Mouse (Mus musculus) left cerebral cortex, postnatal 25 days (tissue): ENCODE data around the gene Itsn2. TPM values are rescaled to one million over a fixed set of nuclear protein-coding genes. Genes with fewer than 3 reads are reported as not detected.
"Not testable (repeated sequence)": the region's sequence is repeated elsewhere in the genome, so short reads cannot be mapped to it uniquely, and the experiment has no call there.

Experiments
- DNase-seq, 2 experiments: peaks; one replicate each; pipeline ENCODE4 v3.0.0; 2022; ENCODE audit warnings: low spot score in 2 of 2, mixed read lengths in 1 of 2
- intact Hi-C: fragments of 180-260 bp; cut with DNase I; formaldehyde crosslinking; loops from one replicate; pipeline ENCODE4 v1.15.1; 2025
- total RNA-seq, 2 experiments: library from RNA; stranded (reverse); gene quantifications; 2 replicates each; pipeline ENCODE4 v1.2.3; 2021

The Itsn2 gene
- total RNA-seq: 10 to 100 TPM; 65.5 to 69.6 TPM

DNA sequence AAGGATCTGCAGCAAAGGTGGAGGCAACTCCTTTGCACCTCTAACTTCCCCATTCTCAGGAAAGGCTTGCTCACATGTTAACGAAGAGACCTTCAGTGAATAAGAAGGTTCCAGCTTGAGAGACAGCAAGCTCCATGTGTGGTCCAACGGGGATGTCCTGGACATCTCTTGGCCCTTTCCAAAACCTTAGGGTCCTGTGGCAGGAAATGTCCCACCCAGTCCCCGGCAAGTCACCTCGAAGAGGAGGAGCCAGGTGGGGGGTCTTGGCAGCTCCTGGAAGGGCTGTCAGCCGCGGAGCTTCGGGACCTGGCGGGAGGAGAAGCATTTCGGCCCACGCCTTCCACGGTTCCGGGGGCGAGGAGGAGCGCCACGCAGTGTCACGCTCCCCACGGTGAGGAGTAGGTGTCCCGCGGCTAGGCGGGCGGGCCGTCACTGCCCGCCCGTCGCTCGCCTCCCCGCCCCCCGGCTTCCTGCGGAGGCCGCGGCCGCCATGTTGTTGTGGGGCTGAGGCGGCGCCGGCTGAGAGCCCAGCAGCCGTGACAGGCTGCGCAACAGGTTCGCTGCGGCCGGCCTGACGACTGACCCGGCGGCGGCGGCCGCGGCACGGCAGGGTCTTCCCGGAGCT lies at the start of gene Itsn2, which contains the start of gene Gm3625:
Gene Itsn2, plus strand, starts transcription at position 98 of the 625 bp plus-strand sequence.
Gene Gm3625, minus strand, starts transcription at position 387 of the 625 bp plus-strand sequence.
- DNase-seq: peak; percentile 71 to 79
- intact Hi-C loops: loop anchor here (5.0 kb wide), 2 partner anchors 115 to 325 kb away; partner anchors contain the start of genes Atad2b and Ncoa1

DNA sequence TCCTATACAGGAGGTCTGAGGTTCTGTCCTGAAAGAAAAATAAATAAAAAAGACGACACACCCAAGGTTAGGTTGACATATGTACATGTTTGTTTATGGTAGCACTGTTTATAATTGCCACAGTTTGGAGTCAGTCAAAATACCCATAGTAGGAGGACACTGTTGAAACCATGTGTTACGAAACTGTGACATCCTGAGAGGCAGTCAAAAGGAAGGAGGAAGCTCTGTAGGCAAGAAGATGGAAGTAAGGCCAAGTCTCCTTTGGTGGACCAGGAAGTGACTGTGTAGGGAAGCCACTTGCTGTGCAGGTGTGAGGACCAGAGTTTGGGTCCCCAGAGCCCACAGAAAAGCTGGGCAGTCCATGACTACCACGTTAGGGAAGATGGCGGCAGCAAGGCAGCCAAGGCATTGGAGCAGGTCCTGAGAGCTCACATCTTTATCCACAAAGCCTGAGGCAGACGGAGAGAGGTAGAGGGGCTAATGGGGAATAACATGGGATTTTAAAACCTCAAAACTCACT lies 48.0 kb upstream of the Itsn2 start:
- DNase-seq: no peak
- intact Hi-C loops: loop anchor here (10.0 kb wide), 1 partner anchor 270 kb away; no protein-coding TSS in a partner anchor

DNA sequence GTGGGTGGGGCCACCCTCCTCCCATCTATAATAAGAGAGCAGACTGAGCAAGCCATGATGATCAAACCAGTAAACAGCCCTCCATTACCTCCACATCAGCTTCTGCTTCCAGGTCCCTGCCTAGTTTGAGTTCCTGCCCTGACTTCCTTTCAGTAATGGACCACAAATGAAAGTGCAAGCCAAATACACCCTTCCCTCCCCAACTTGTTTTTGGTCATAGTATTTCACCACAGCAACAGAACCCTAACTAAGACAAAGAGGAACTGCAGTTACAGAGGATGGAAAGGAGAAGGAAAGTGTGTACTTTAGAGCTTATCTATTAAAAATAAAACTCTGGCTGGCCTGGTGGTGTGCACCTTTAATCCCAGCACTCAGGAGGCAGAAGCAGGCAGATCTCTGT lies 47.0 kb upstream of the Itsn2 start:
- intact Hi-C loops: loop anchor here (5.0 to 10.0 kb wide), 4 partner anchors 68 to 438 kb away; partner anchors contain the start of genes Cenpo, Ncoa1 and Ptrhd1
- DNase-seq: no peak

DNA sequence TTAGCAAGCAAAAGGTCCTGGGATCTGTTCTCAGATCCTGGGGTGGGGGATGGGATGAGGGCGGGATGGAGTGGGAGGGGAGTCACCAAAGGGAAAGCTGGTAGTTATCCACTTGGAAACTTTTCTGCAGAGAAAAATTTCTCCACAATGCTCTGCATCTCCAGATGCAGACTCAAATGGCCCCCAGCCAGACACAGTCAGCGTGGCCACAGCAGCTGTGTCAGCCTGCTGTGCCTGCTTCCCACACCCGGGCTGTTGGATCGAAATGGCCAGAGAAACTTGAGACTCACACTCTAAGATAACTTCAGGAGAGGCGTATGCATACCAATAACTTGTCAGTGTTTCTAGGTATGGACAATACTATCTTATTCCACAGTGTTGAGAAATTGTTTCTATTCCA lies 45.9 kb upstream of the Itsn2 start:
- intact Hi-C loops: loop anchor here (5.0 to 10.0 kb wide), 4 partner anchors 69 to 439 kb away; partner anchors contain the start of genes Cenpo, Ncoa1 and Ptrhd1
- DNase-seq: no peak

DNA sequence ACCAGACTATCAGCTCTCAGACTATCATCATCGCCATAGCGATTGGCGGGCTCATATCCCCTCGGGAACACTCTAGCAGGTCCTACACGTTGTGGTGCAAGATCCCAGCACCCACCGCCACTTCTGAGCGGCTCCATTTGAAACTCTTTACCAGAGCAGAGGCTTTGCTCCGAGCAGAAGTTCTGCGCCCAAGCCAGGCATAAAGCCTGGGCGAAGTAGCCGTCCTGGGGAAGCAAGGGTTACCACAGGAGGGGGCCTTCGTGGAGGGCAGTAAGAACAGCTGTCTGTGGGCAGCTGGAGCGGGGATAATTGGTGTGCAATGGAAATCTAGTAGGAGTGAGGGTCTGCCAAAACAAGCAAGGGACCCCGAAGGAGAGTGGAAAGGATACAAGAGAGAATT lies 44.9 kb upstream of the Itsn2 start:
- intact Hi-C loops: loop anchor here (5.0 to 10.0 kb wide), 4 partner anchors 70 to 440 kb away; partner anchors contain the start of genes Cenpo, Ncoa1 and Ptrhd1
- DNase-seq: no peak

DNA sequence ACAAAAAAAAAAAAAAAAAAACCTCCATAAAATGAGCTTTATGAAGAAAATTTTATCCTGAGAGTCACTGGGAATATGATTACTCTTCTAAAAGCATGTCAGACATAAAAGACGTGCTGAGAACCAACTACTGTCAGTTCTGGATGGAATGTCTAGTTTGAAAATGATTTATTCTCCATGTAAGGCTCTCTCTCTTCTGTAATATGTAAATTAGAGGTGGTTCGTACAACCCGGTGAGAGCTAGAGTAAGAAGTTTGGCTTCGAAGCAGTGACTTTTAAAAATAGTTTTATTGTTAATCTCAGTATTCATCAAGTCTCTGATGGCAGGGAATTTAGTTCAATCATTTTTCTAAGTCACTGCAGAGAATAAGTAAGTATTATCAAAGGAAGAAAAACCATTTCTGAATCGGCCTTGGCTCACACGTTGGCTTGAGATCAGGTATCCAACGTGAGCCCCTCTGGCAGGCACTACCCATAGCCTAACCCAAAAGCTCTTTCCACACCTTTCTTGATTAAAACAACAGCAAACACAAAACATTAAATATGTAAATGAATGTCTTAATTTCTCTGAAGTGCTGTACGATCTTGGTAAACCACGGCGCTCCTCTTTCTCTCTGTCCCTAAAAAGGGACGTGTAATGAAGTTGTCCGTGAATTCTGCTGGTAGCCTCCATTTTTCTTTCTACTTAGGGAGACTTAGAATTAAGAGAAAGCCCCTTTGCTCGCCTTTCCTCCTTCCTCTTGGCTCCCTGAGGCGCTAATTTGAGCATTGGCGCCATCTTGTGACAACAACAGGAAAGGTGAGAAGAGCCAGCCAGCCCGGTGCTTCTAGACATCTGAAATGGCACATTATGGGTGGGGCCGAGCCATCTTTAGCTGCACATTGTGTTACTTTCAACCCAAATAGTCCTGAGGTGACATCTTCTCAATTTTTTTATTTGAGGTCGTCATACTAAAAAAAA lies 44.1 kb upstream of the Itsn2 start:
- intact Hi-C loops: loop anchor here (5.0 to 10.0 kb wide), 4 partner anchors 71 to 441 kb away; partner anchors contain the start of genes Cenpo, Ncoa1 and Ptrhd1

DNA sequence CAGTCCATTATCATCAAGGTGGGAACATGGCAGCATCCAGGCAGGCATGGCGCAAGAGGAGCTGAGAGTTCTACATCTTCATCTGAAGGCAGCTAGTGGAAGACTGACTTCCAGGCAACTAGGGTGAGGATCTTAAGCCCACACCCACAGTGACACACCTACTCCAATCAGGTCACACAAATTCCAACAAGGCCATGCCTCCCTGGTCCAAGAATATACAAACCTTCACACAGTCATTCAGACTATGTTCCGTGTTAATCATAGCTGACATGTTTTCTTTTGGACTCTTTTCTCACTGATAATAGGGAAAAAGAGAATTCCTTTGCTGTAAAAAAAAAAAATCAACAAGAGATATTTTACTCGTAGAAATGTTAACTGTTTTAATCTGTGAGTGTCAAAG lies 38.7 kb upstream of the Itsn2 start:
- intact Hi-C loops, DNase-seq: not testable (repeated sequence)

More for the DNA sequence above, 44.1 kb upstream of the Itsn2 start:
- DNase-seq: peak; percentile 75 to 85

DNA sequence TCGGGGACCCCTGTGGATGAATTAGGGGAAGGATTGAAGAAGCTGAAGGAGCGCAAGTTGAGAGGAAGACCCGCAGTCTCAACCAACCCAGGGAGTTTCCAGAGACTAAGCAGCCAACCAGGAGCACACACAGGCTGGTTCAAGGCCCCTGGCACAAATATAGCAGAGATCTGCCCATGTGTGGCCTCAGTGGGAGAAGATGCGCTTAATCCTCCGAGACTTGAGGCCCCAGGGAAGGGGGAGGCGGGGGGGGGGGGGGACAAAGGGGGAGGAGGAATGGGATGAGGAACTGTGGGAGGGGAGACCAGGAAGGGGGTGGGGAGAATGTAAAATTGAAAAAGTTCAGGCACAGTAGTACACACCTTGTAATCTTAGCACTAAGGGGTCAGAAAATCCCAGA lies 37.0 kb upstream of the Itsn2 start:
- no peak for DNase-seq
- intact Hi-C loops: no loop called here

DNA sequence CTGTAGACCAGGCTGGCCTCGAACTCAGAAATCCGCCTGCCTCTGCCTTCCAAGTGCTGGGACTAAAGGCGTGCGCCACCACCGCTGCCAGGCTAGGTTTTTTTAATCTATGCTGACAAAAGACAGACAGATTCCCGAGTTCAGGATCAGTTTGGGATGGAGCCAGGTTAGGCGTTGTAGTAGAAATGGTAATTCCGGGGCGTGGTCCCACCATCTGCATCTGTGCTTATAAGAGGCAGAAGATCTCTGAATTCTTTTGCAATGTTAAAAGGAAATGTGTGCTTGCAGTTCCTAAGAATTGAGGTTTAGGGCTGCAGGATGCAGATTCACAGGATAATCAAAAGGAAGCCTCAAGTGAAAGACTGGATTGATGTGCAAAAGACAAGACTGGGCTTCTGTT lies 35.5 kb upstream of the Itsn2 start:
- no peak for DNase-seq
- intact Hi-C loops: no loop called here

DNA sequence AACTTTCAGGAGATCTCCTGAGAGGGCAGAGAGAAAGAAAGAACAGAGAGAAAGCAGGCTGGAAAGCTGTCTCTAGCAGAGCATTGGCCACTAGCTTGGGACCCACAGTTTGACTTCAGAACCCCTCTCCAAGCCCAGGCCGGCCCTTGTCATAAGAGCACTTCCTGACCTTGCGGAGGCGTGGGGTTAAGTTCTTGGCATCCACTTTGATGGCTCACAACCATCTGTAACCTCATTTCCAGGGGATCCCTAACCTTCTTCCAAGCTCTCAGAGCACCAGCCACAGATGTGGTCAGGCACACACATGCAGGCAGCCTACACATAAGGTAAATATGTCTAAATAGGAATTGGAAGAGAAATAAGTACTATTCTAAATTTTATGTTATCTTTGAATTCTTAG lies 35.0 kb upstream of the Itsn2 start:
- no peak for DNase-seq
- intact Hi-C loops: no loop called here

DNA sequence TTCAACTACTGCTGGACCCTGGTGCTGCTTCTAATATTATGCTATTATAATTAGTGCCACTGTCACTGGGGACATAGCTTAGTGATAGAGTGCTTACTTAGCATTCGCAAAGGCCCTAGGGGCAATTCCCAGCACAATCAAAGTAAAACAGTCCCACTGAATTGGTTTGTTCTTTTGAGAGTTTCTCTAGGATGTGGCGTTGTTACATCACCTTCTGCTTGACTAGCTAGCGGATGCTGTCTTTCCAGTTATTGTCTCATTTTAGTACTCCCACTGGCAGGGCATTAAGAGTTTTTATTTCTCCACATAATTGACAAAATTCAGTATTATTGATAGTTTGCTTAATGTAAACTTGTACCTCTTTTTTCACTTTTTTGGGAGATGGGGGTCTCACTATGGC lies 34.4 kb upstream of the Itsn2 start:
- intact Hi-C loops: no loop called here
- DNase-seq: no peak

DNA sequence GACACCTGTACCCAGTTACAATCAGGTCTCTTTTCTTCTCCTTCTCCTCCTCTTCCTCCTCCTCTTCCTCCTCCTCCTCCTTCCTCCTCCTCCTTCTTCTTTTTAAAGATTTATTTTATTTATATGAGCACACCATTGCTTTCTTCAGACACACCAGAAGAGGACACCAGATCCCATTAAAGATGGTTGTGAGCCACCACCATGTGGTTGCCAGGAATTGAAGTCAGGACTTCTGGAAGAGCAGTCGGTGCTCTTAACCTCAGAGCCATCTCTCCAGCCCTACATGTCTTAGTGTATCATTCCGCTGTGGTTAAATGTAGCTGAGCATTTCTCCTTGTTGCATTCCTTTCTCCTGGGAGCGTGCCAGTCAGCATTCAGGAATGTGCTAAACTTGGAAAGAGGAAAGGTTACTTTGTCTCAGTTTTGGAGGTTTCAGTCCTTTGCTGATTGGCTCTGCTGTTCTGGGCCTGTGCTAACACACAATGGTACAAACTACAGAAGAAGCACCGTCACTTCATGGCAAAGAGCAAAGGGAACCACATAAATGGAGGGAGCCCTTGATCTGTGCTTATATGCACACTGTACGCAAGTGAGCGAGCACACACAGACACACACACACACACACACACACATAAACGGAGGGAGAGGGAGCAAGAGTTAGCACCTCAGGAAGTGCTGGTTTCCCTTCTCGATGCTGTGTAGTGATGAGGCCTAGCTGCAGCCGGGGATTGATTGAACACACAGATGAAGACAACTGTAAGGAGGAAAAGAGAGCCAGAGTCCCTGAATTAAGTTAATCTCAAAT lies 33.8 kb upstream of the Itsn2 start:
- intact Hi-C loops: no loop called here
- DNase-seq: no peak

DNA sequence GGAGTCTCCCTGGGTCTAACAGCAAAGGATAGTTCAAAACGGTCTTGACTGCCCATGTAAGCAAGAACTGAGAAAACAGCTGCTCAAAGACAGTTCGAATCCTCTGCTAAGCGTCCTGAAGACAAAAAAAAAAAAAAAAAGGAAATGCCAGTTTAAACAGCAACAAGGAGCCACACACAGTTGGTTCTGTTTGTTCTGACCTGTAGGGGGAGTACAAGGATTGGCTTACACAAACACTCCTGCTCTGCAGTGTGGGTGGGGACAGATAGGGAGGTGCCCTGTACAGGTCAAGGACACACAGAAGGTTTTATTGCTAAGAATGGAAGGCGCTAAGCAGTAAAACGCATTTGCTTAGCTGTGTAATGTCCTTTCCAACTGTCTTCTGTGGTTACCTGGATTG lies 20.6 kb upstream of the Itsn2 start:
- intact Hi-C loops: loop anchor here (5.0 kb wide), 1 partner anchor 195 kb away; the partner anchor contains the start of genes Fam228b and Pfn4
- peak in 1 of 2 experiments; percentile 17 for DNase-seq

DNA sequence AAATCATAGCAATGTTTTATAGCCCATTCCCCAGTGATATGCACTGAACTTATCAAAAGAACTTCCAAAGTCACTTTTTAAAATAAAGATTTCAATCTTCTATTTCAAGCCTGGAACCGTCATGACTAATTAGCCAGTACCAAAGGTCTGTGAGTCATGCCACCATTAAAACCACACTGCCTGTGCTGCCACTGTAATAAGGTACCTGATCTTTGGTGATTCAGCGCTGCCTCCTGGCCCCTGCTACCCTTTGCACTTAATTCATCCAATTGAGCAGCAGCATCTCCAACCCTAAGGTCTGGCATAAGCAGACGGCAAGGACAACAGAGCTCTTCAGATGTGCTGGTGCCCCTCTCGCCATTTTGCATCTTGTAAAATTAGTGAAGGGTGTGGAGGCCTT lies 18.4 kb upstream of the Itsn2 start:
- intact Hi-C loops: loop anchor here (5.0 kb wide), 1 partner anchor 193 kb away; the partner anchor contains the start of genes Fam228b and Pfn4
- no peak for DNase-seq

DNA sequence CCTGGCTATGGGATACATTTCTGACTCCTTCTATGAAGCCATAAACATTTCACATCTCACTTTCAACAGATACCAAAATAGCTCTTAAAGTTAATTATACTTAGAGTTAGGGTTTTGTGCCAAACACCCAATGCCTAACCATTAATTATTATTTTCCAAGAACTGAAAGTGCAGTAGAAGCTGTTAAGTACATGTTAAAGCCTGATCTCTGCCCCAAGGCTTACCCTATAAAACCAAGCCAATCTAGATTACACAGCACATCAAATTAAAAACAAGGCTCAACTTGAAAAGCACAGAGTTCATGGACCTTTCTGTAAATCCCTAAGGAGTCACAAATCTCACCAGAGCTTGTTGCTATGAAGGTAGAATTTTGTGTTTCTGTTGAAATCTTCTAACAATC lies 10.1 kb upstream of the Itsn2 start:
- intact Hi-C loops: no loop called here
- no peak for DNase-seq

DNA sequence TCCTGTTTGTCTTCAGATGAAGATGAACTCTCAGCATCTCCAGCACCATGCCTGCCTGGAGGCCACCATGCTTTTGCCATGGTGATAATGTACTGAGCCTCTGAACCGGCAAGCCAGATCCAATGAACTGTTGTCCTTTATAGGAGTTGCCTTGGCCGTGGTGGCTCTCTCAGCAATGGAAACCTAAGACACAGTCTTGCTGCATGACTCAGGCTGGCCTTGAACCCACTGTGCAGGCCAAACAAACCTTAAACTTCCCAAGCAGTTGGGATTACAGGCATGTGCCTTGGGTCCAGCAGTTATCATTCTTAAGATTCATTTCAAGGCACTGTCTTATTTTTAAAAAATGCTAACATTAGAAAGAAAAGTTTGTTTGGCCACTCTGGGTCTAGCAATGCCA lies 4.6 kb upstream of the Itsn2 start:
- no peak for DNase-seq
- intact Hi-C loops: no loop called here

DNA sequence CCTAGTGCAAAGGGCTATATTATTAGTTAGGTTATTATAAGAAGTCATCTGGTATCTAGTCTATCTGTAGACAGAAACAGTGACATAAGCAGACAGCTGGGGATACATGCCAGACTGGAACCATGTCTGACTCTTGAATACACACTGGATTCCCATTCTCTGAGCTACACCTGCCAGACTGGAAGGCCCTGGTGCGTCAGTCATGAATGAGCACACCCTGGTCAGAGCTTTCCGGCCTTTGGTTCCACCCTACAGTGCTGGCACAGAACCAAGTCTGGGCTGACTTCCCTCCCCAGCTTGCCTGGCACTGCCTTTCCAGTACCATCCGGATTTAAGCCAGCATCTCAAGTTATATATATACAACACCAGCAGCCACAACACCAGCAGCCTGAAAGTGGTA lies 3.8 kb upstream of the Itsn2 start:
- no peak for DNase-seq
- intact Hi-C loops: no loop called here

DNA sequence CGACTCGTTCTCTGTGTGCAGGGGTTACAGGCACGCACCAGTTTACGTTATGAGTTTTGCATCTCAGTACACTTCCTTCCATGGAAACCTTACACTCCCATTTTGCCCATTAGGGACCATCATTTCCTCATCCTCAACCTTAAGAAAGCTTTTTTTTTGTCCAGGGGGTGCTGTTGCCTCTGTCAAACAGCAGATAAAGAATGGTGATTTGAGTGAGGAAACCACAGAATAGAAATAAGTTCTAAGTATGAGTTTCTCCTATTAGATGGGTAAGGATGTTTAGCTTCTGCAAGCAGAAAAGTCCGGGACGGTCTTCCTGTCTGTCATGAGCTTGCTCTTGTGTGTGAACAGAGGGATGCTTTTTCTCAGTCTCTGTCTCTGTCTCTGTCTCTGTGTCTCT lies 413 bp upstream of the Itsn2 start:
- intact Hi-C loops: loop anchor here (5.0 kb wide), 2 partner anchors 115 to 325 kb away; partner anchors contain the start of genes Atad2b and Ncoa1
- DNase-seq: no peak
